Mouse (Mus musculus) bone marrow macrophage, adult 2 months (primary cell): Measurements from ENCODE around the gene Tmbim6.

Experiments used
- CTCF ChIP-seq: IDR thresholded peaks from 2 replicates; pipeline ENCODE4 v1.5.1; 2012; ENCODE audit warnings: low read depth, mild to moderate bottlenecking, low read length, moderate library complexity
- POLR2A ChIP-seq: IDR thresholded peaks from 2 replicates; pipeline ENCODE4 v1.6.1; 2012; ENCODE audit warnings: mild to moderate bottlenecking, low read depth, low read length, borderline replicate concordance

DNA sequence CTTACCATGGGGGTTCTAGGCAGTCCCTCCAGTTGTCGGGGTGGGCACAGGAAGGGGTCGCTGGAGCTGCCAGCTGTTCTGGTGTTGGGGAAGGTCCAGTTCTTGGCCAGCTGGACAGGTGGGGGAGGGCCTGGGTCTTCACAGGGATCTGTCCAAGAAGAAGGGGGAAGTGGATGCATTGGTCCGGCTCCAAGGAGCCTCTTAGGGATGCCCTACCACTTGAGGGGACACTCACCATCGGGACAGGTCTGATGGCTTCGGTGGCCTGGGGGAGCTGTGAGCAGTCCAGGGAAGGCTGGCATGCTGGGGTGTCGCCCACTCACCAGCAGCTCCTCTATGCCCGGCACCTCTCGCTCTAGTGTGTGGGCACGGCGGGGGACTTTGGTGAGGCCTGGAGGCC is 30.4 kb downstream of the Tmbim6 start:
- TF ChIP-seq POLR2A (no peak), CTCF (no peak)
